ENCODE assay signal across 13 mouse cellular contexts in genomic region chr11:80475544-80475943, GRCm38 (mm10). TPM values are rescaled to one million over a fixed set of nuclear protein-coding genes. Genes with fewer than 3 reads are reported as not detected.
DNase-seq lines count a peak whose midpoint lies in the region; ATAC-seq and TF ChIP-seq lines count a peak whose summit lies in the region.
"Had no signal": no experiment of that assay in that cellular context is flagged by ENCODE, and none has a peak within 500 bp of the region (broad histone marks: within the 10 kb centered on the region; RNA-seq: fewer than 3 reads in every experiment).

No protein-coding gene starts in this region.

- TF ChIP-seq RAD21 in MEL (IDR thresholded peaks at IDR 0.05; ENCODE audit: low read depth, low read length), result no peak

- 86% methylated on average over 9 of the region's 9 CpGs for WGBS in hindbrain, embryonic 13.5 days
- WGBS in midbrain, embryonic 12.5 days, result 81% methylated on average over 9 of the region's 9 CpGs

- H3K4me1 ChIP-seq in MEL (ENCODE audit: control insufficient read depth in 1 of 2, insufficient read depth in 2 of 2, low read length in 2 of 2), result peaks cover 0 to 17% of the 10 kb centered on the region in 2 experiments; a peak in 1 of 4 replicates
- H3K4me1 ChIP-seq in hindbrain, embryonic 13.5 days (replicated peaks), result peaks cover 23% of the 10 kb centered on the region
- H3K4me1 ChIP-seq in midbrain, embryonic 12.5 days, result peaks cover 30% of the 10 kb centered on the region

- H3K9ac ChIP-seq in MEL (ENCODE audit: control insufficient read depth, low read depth, low read length, poor library complexity, severe bottlenecking), result no peak overlapping the region; the same call in 1 of the 2 replicates
- peak overlapping the region; percentile 62; the same call in 1 of the 2 replicates for H3K9ac ChIP-seq in hindbrain, embryonic 13.5 days
- no peak overlapping the region for H3K9ac ChIP-seq in midbrain, embryonic 12.5 days (replicated peaks)
- H3K9ac ChIP-seq: heart, embryonic 15.5 days; liver, embryonic 14.5 days had no signal

- ATAC-seq in hindbrain, embryonic 13.5 days (ENCODE audit: low FRiP score), result no peak
- ATAC-seq in midbrain, embryonic 12.5 days (ENCODE audit: low FRiP score, low read depth), result no peak
- no peak for ATAC-seq in megakaryocyte-erythroid progenitor cell, adult 5-6 weeks (replicated peaks; ENCODE audit: low FRiP score, low TSS enrichment, poor library complexity, severe bottlenecking)
- no peak for ATAC-seq in CD4-positive, CD25-positive, alpha-beta regulatory T cell, adult 4 months

- H3K27ac ChIP-seq in MEL (ENCODE audit: control insufficient read depth, low read depth, low read length), result no peak overlapping the region
- H3K27ac ChIP-seq in hindbrain, embryonic 13.5 days, result peak overlapping the region; percentile 99
- H3K27ac ChIP-seq in midbrain, embryonic 12.5 days (replicated peaks), result peak overlapping the region; percentile 96
- H3K27ac ChIP-seq: liver, embryonic 14.5 days had no signal

- no peak overlapping the region for H3K4me3 ChIP-seq in MEL (ENCODE audit: control insufficient read depth in 1 of 2, insufficient read depth in 1 of 2, low read depth in 2 of 2, low read length in 2 of 2)
- no peak overlapping the region for H3K4me3 ChIP-seq in hindbrain, embryonic 13.5 days
- H3K4me3 ChIP-seq in midbrain, embryonic 12.5 days, result no peak overlapping the region

- H3K4me2 ChIP-seq in hindbrain, embryonic 13.5 days, result peak overlapping the region; percentile 97; the same call in 1 of the 2 replicates
- peak overlapping the region; percentile 82; the same call in 1 of the 2 replicates for H3K4me2 ChIP-seq in midbrain, embryonic 12.5 days (replicated peaks)

- H3K9me3 ChIP-seq in MEL (replicated peaks; ENCODE audit: insufficient read depth, low read length), result no peaks in the 10 kb centered on the region
- no peaks in the 10 kb centered on the region for H3K9me3 ChIP-seq in hindbrain, embryonic 13.5 days
- no peaks in the 10 kb centered on the region for H3K9me3 ChIP-seq in midbrain, embryonic 12.5 days
- H3K9me3 ChIP-seq: heart, embryonic 15.5 days; kidney, embryonic 15.5 days had no signal

- H3K79me2 ChIP-seq in MEL (ENCODE audit: control insufficient read depth, insufficient read depth, low read length, poor library complexity), result peaks cover 2% of the 10 kb centered on the region; the same call in 1 of the 2 replicates

- no peaks in the 10 kb centered on the region for H3K27me3 ChIP-seq in MEL (ENCODE audit: control insufficient read depth in 1 of 2, insufficient read depth in 2 of 2, low read length in 2 of 2)
- H3K27me3 ChIP-seq in hindbrain, embryonic 13.5 days, result 0 out of 2 replicates have a peak, but pooled peaks cover 6% of the 10 kb centered on the region
- peaks cover 44% of the 10 kb centered on the region for H3K27me3 ChIP-seq in midbrain, embryonic 12.5 days

- TF ChIP-seq CTCF in MEL (IDR thresholded peaks at IDR 0.05 in 2 of 3, conservative IDR thresholded peaks at IDR 0.05 in 1 of 3; ENCODE audit: control insufficient read depth in 1 of 3, insufficient read depth in 1 of 3, low read depth in 2 of 3, low read length in 3 of 3, poor library complexity in 1 of 3, severe bottlenecking in 1 of 3), result no peak

- no peak for TF ChIP-seq POLR2A in MEL (IDR thresholded peaks at IDR 0.05; ENCODE audit: control insufficient read depth in 1 of 2, insufficient read depth in 1 of 2, low read depth in 1 of 2, low read length in 2 of 2, poor library complexity in 1 of 2)

- DNase-seq in cerebellum, adult 8-10 months, result peak; percentile 28
- DNase-seq in cerebellum, postnatal 36 days, result no peak
- DNase-seq in MEL (ENCODE audit: low read depth, low spot score), result peak; percentile 26
- no peak for DNase-seq in thymus, postnatal 25 days
- DNase-seq: adrenal gland, adult 8-10 months; cerebellum, postnatal 25 days had no signal

- TF ChIP-seq EP300 in MEL (IDR thresholded peaks at IDR 0.05; ENCODE audit: low read depth in 1 of 2, low read length in 2 of 2), result no peak

- peaks cover under 1 to 10% of the 10 kb centered on the region in 2 experiments; a peak in 3 of 4 replicates for H3K36me3 ChIP-seq in MEL (ENCODE audit: control insufficient read depth in 1 of 2, insufficient read depth in 2 of 2, low read length in 2 of 2)
- H3K36me3 ChIP-seq in hindbrain, embryonic 13.5 days, result peaks cover 36% of the 10 kb centered on the region
- peaks cover 39% of the 10 kb centered on the region for H3K36me3 ChIP-seq in midbrain, embryonic 12.5 days

TF ChIP-seq in MEL, 35 proteins besides CTCF, POLR2A, EP300 and RAD21:
- no peak for TF ChIP-seq TBP (IDR thresholded peaks at IDR 0.05; ENCODE audit: low read depth, low read length)
- no peak for TF ChIP-seq MEF2A (IDR thresholded peaks at IDR 0.05; ENCODE audit: extremely low read depth, insufficient replicate concordance, low read depth, low read length, poor library complexity, severe bottlenecking)
- no peak for TF ChIP-seq RCOR1 (IDR thresholded peaks at IDR 0.05; ENCODE audit: low read depth, low read length)
- TF ChIP-seq GABPA (IDR thresholded peaks at IDR 0.05; ENCODE audit: low read depth, low read length), result no peak
- no peak for TF ChIP-seq SIN3A (IDR thresholded peaks at IDR 0.05; ENCODE audit: low read length)
- TF ChIP-seq ZKSCAN1 (IDR thresholded peaks at IDR 0.05; ENCODE audit: low read depth, low read length), result no peak
- TF ChIP-seq MXI1 (IDR thresholded peaks at IDR 0.05; ENCODE audit: low read depth, low read length), result no peak
- TF ChIP-seq CHD2 (IDR thresholded peaks at IDR 0.05; ENCODE audit: low read length), result no peak
- TF ChIP-seq NELFE (IDR thresholded peaks at IDR 0.05; ENCODE audit: low read depth, low read length), result no peak
- TF ChIP-seq NRF1 (IDR thresholded peaks at IDR 0.05; ENCODE audit: insufficient read depth, low read depth, low read length, poor library complexity, severe bottlenecking), result no peak
- TF ChIP-seq ZNF384 (IDR thresholded peaks at IDR 0.05; ENCODE audit: low read depth, low read length), result no peak

RNA-seq across cellular contexts. Expression of gene Cdk5r1, which starts 1.3 kb away (rescaled TPM):
- total RNA-seq in MEL (2012; rRNA removed), result 0.88 and 1.2 TPM in 2 replicates
- polyA plus RNA-seq in MEL (2012; ENCODE audit: insufficient read depth in 1 of 2, insufficient read length in 2 of 2, low read depth in 1 of 2, low replicate concordance in 2 of 2, missing spikeins in 1 of 2), result 1 to 10 TPM in 1 of 2 experiments, not detected in 1; 1.1 TPM
- 93.2 and 105 TPM in 2 replicates for polyA plus RNA-seq in hindbrain, embryonic 13.5 days (2015; fragmentation: Nextera tagmentation; extraction: Ambion mirVana)
- polyA plus RNA-seq in midbrain, embryonic 12.5 days (2016; fragmentation: Nextera tagmentation; extraction: Ambion mirVana), result 58.8 and 70.8 TPM in 2 replicates
- total RNA-seq in megakaryocyte-erythroid progenitor cell, adult 5-6 weeks (2014; fragmentation: Nextera tagmentation), result 0.72 and 1.2 TPM in 2 replicates
- total RNA-seq in megakaryocyte-erythroid progenitor cell, adult 5-6 weeks (2017), result 0.50 and 1.9 TPM in 2 replicates
- polyA plus RNA-seq in CD4-positive, CD25-positive, alpha-beta regulatory T cell, adult 4 months (2017; shearing (Covaris generic)), result under 1 TPM; 0.87 to 0.98 TPM

RNA-seq across cellular contexts. Expression of gene Psmd11, which starts 47.1 kb away (rescaled TPM):
- 110 and 153 TPM in 2 replicates for total RNA-seq in MEL (2012; rRNA removed)
- 100 to 1,000 TPM; 184 to 324 TPM for polyA plus RNA-seq in MEL (2012; ENCODE audit: insufficient read depth in 1 of 2, insufficient read length in 2 of 2, low read depth in 1 of 2, low replicate concordance in 2 of 2, missing spikeins in 1 of 2)
- polyA plus RNA-seq in hindbrain, embryonic 13.5 days (2015; fragmentation: Nextera tagmentation; extraction: Ambion mirVana), result 293 and 331 TPM in 2 replicates
- 347 and 348 TPM in 2 replicates for polyA plus RNA-seq in midbrain, embryonic 12.5 days (2016; fragmentation: Nextera tagmentation; extraction: Ambion mirVana)
- 130 and 137 TPM in 2 replicates for total RNA-seq in megakaryocyte-erythroid progenitor cell, adult 5-6 weeks (2014; fragmentation: Nextera tagmentation)
- total RNA-seq in megakaryocyte-erythroid progenitor cell, adult 5-6 weeks (2017), result 125 and 153 TPM in 2 replicates
- 100 to 1,000 TPM; 258 to 279 TPM for polyA plus RNA-seq in CD4-positive, CD25-positive, alpha-beta regulatory T cell, adult 4 months (2017; shearing (Covaris generic))

Comparison
In these comparisons a context has a peak if more than half of its experiments do, and no peak if none do; other contexts are left out.
1. DNase-seq: peak in cerebellum, adult 8-10 months (single experiment) and MEL (single experiment); none in cerebellum, postnatal 36 days (0 of 2) and thymus, postnatal 25 days (single experiment).
2. RNA of gene Cdk5r1, which starts 1.3 kb away (polyA plus RNA-seq): 93.2 to 105 TPM in hindbrain, embryonic 13.5 days and 58.8 to 70.8 TPM in midbrain, embryonic 12.5 days; 1.1 TPM in MEL and 0.87 to 0.98 TPM in CD4-positive, CD25-positive, alpha-beta regulatory T cell, adult 4 months; every median in the first group is over 10 times any median in the second.